Mouse (Mus musculus) heart, embryonic 12.5 days (tissue): ENCODE data around the gene Hivep2. TPM values are rescaled to one million over a fixed set of nuclear protein-coding genes. Genes with fewer than 3 reads are reported as not detected.

Experiments used
- ATAC-seq: fragments of 200-750 bp; cut with Nextera tagmentation; 2 replicates; pipeline ENCODE4 v1.8.0; 2017; ENCODE audit warnings: moderate TSS enrichment, moderate library complexity; ENCODE audit not compliant: insufficient number of reproducible peaks, low FRiP score
- H3K27ac ChIP-seq: fragments of 300-500 bp; sonication (generic); 2 replicates; pipeline ENCODE4 v1.5.1; 2016; ENCODE audit warnings: mild to moderate bottlenecking, moderate library complexity; ENCODE audit not compliant: poor library complexity, severe bottlenecking
- H3K27me3 ChIP-seq: fragments of 300-500 bp; sonication (generic); replicated peaks from 2 replicates; pipeline ENCODE4 v1.6.1; 2016; ENCODE audit warnings: mild to moderate bottlenecking, moderate library complexity
- H3K36me3 ChIP-seq: fragments of 300-500 bp; sonication (generic); 2 replicates; pipeline ENCODE4 v1.6.1; 2016; ENCODE audit warnings: mild to moderate bottlenecking, moderate library complexity
- H3K4me1 ChIP-seq: fragments of 300-500 bp; sonication (generic); replicated peaks from 2 replicates; pipeline ENCODE4 v1.6.1; 2016; ENCODE audit warnings: mild to moderate bottlenecking
- H3K4me2 ChIP-seq: fragments of 300-500 bp; sonication (generic); 2 replicates; pipeline ENCODE4 v1.6.1; 2016; ENCODE audit warnings: mild to moderate bottlenecking, moderate library complexity
- H3K4me3 ChIP-seq: fragments of 300-500 bp; sonication (generic); 2 replicates; pipeline ENCODE4 v1.5.1; 2016; ENCODE audit warnings: mild to moderate bottlenecking
- H3K9ac ChIP-seq: fragments of 300-500 bp; sonication (generic); 2 replicates; pipeline ENCODE4 v1.6.1; 2016; ENCODE audit warnings: mild to moderate bottlenecking, moderate library complexity
- H3K9me3 ChIP-seq: fragments of 300-500 bp; sonication (generic); replicated peaks from 2 replicates; pipeline ENCODE4 v1.6.1; 2016; ENCODE audit warnings: mild to moderate bottlenecking, moderate library complexity
- WGBS: fragments of 180-500 bp; shearing (Covaris S2); methylation state at CpG from one replicate; pipeline ENCODE4 v1.1.7; 2016; 5-methylcytosine and 5-hydroxymethylcytosine counted together
- polyA plus RNA-seq: library from polyadenylated mRNA; unstranded; fragments of >200 nt; fragmentation: Nextera tagmentation; extraction: Ambion mirVana; gene quantifications from 2 replicates; pipeline ENCODE4 v1.2.1, GENCODE M21; 2016

Hivep2 gene
- polyA plus RNA-seq, 1 experiment from 2014 or later = 5.3 TPM

DNA sequence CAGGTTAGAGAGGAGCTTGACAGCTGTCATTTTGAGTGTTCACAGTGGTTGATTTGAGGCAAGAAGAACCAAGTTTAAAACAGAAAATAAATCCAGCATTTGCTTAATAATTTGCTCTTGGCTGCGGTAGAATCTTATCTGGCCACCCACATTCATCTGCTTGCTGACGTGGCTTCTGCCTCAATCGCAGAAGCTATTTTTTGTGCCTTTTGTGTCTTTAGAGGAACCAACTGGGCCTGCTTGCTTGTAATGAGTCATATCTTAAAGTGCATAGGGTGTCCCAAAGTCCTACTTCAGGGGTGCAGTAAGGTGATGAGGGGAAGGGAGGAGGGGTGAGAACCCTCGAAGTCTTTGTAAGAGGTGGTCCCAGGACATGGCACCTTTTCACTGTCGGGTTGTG, 151.1 kb downstream of the Hivep2 start:
- H3K4me3 ChIP-seq = no peak overlapping the region

GRCm38 (mm10) chr10:14119201-14119600, 153.3 kb downstream of the Hivep2 start:
- Histone ChIP-seq H3K4me2 (no peak overlapping the region), H3K4me3 (no peak overlapping the region), H3K9ac (no peak overlapping the region), H3K27ac (no peak overlapping the region), H3K36me3 (no peaks in the 10 kb centered on the region), H3K9me3 (no peaks in the 10 kb centered on the region), H3K27me3 (no peaks in the 10 kb centered on the region), H3K4me1 (0 out of 2 replicates have a peak, but pooled peaks cover 3% of the 10 kb centered on the region)
- 91% methylated on average over 5 of the region's 5 CpGs for WGBS
- ATAC-seq = no peak

More for the DNA sequence above, 151.1 kb downstream of the Hivep2 start:
- 67% methylated on average over 5 of the region's 5 CpGs for WGBS
- Histone ChIP-seq H3K4me2 (no peak overlapping the region), H3K27me3 (no peaks in the 10 kb centered on the region), H3K36me3 (no peaks in the 10 kb centered on the region), H3K27ac (no peak overlapping the region), H3K4me1 (0 out of 2 replicates have a peak, but pooled peaks cover 3% of the 10 kb centered on the region), H3K9me3 (no peaks in the 10 kb centered on the region), H3K9ac (no peak overlapping the region)
- ATAC-seq = no peak

DNA sequence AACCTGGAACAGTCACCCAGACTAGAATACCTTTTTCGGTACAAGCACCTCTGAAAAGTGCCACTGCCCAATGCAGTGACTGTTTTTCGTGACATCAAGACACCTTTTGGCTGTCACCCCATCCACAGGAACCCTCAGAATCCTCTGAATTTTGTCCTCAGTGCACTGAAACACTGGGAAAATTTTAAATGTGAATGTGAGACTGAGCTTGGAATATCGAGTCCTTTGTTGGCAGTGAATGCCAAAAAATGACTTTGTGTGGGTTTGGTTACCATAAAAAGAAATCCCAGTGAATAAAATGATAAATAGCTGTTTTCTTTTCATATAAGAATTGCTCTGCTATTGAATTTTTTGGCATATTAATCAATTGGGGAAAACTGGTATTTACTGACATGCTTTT, 154.6 kb downstream of the Hivep2 start:
- Histone ChIP-seq H3K27ac (no peak overlapping the region), H3K36me3 (no peaks in the 10 kb centered on the region), H3K4me1 (0 out of 2 replicates have a peak, but pooled peaks cover 3% of the 10 kb centered on the region), H3K9ac (no peak overlapping the region), H3K4me3 (no peak overlapping the region), H3K4me2 (no peak overlapping the region), H3K9me3 (no peaks in the 10 kb centered on the region), H3K27me3 (no peaks in the 10 kb centered on the region)
- WGBS = 82% methylated on average over 3 of the region's 3 CpGs
- no peak for ATAC-seq

- WGBS = 90% methylated on average over 12 of the region's 12 CpGs
- H3K4me2 ChIP-seq = no peak overlapping the region
- H3K4me1 ChIP-seq = no peaks in the 10 kb centered on the region
- H3K9me3 ChIP-seq = no peaks in the 10 kb centered on the region
- peaks cover 57% of the 10 kb centered on the region for H3K36me3 ChIP-seq
- no peak for ATAC-seq
- no peak overlapping the region for H3K4me3 ChIP-seq
- no peak overlapping the region for H3K27ac ChIP-seq
- H3K9ac ChIP-seq = no peak overlapping the region
- H3K27me3 ChIP-seq = no peaks in the 10 kb centered on the region
Observed at GRCm38 (mm10) chr10:14127826-14128225, 162.0 kb downstream of the Hivep2 start.

DNA sequence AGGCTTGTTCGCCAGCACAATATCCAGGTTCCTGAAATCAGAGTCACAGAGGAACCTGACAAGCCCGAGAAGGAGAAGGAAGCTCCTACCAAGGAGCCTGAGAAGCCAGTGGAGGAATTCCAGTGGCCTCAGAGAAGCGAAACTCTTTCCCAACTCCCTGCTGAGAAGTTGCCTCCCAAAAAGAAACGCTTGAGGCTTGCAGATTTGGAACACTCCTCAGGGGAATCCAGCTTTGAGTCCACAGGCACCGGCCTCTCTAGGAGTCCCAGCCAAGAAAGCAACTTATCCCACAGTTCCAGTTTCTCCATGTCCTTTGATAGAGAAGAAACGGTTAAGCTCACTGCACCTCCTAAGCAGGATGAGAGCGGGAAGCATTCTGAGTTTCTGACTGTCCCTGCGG, 164.4 kb downstream of the Hivep2 start:
- Histone ChIP-seq H3K4me1 (no peaks in the 10 kb centered on the region), H3K36me3 (peaks cover 57% of the 10 kb centered on the region), H3K27me3 (no peaks in the 10 kb centered on the region), H3K27ac (no peak overlapping the region), H3K9ac (no peak overlapping the region), H3K4me3 (no peak overlapping the region), H3K4me2 (no peak overlapping the region), H3K9me3 (no peaks in the 10 kb centered on the region)
- no peak for ATAC-seq
- WGBS = 81% methylated on average over 8 of the region's 8 CpGs

- H3K4me1 ChIP-seq = no peaks in the 10 kb centered on the region
- no peak overlapping the region for H3K9ac ChIP-seq
- H3K4me2 ChIP-seq = no peak overlapping the region
- H3K27ac ChIP-seq = no peak overlapping the region
- no peak overlapping the region for H3K4me3 ChIP-seq
- H3K9me3 ChIP-seq = no peaks in the 10 kb centered on the region
- H3K36me3 ChIP-seq = peaks cover 62% of the 10 kb centered on the region
- no peaks in the 10 kb centered on the region for H3K27me3 ChIP-seq
- 92% methylated on average over 13 of the region's 13 CpGs for WGBS
- no peak for ATAC-seq
Observed at GRCm38 (mm10) chr10:14131307-14131706, 165.4 kb downstream of the Hivep2 start.

DNA sequence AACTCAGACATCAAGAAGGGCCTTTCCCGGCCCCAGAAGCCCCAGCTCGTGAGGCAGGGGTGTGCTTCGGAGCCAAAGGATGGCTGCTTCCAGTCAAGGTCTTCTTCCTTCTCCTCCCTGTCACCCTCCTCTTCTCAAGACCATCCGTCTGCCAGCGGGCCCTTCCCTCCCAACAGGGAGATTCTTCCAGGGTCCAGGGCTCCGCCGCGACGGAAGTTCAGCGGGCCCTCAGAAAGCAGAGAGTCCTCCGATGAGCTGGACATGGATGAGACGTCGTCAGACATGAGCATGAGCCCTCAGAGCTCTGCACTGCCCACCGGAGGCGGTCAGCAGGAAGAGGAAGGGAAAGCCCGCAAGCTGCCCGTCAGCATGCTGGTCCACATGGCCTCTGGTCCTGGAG, 166.2 kb downstream of the Hivep2 start:
- Histone ChIP-seq H3K4me3 (no peak overlapping the region), H3K36me3 (peaks cover 66% of the 10 kb centered on the region), H3K9ac (no peak overlapping the region), H3K27me3 (no peaks in the 10 kb centered on the region), H3K4me2 (no peak overlapping the region), H3K27ac (no peak overlapping the region), H3K9me3 (no peaks in the 10 kb centered on the region), H3K4me1 (no peaks in the 10 kb centered on the region)
- no peak for ATAC-seq
- 84% methylated on average over 17 of the region's 17 CpGs for WGBS

GRCm38 (mm10) chr10:14132937-14133336, 167.1 kb downstream of the Hivep2 start:
- H3K9me3 ChIP-seq = no peaks in the 10 kb centered on the region
- H3K27me3 ChIP-seq = no peaks in the 10 kb centered on the region
- no peak overlapping the region for H3K27ac ChIP-seq
- no peak for ATAC-seq
- H3K36me3 ChIP-seq = peaks cover 58% of the 10 kb centered on the region
- H3K4me1 ChIP-seq = no peaks in the 10 kb centered on the region
- no peak overlapping the region for H3K4me3 ChIP-seq
- no peak overlapping the region for H3K4me2 ChIP-seq
- H3K9ac ChIP-seq = no peak overlapping the region

DNA sequence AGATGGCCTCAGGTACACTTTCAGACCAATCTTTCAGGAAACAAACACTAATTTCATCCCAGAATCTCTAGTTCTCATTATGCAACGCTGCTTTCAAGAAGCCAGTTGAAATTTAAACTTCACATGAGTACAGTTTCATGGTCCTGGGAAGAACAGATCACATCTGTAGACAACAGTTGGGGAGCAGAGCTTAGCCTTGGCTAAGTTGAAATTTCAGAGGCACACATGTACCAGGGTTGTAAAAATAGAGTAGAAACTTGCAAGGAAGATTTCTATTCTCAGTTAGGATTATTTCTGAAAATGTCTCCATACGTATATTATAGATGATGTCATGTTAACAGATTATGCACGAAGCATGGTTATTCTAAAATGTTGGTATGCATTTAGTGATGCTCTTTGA, 172.8 kb downstream of the Hivep2 start:
- no peaks in the 10 kb centered on the region for H3K4me1 ChIP-seq
- no peaks in the 10 kb centered on the region for H3K27me3 ChIP-seq
- peaks cover 31% of the 10 kb centered on the region for H3K36me3 ChIP-seq
- WGBS = 90% methylated on average over 3 of the region's 3 CpGs
- no peak overlapping the region for H3K9ac ChIP-seq
- no peak for ATAC-seq
- no peaks in the 10 kb centered on the region for H3K9me3 ChIP-seq
- no peak overlapping the region for H3K4me2 ChIP-seq
- no peak overlapping the region for H3K4me3 ChIP-seq
- no peak overlapping the region for H3K27ac ChIP-seq

GRCm38 (mm10) chr10:14144840-14145239, 179.0 kb downstream of the Hivep2 start:
- no peak for ATAC-seq
- H3K4me1 ChIP-seq = no peaks in the 10 kb centered on the region
- H3K36me3 ChIP-seq = peaks cover 51% of the 10 kb centered on the region
- H3K27ac ChIP-seq = no peak overlapping the region
- WGBS = 69% methylated on average over 3 of the region's 3 CpGs
- H3K9ac ChIP-seq = no peak overlapping the region
- no peak overlapping the region for H3K4me3 ChIP-seq
- H3K4me2 ChIP-seq = no peak overlapping the region
- H3K27me3 ChIP-seq = no peaks in the 10 kb centered on the region
- H3K9me3 ChIP-seq = no peaks in the 10 kb centered on the region

GRCm38 (mm10) chr10:14164829-14165228, 199.0 kb downstream of the Hivep2 start:
- no peak for ATAC-seq
- peaks cover 12% of the 10 kb centered on the region for H3K4me1 ChIP-seq
- no peak overlapping the region for H3K4me2 ChIP-seq
- H3K9ac ChIP-seq = no peak overlapping the region
- H3K9me3 ChIP-seq = no peaks in the 10 kb centered on the region
- H3K27ac ChIP-seq = no peak overlapping the region
- H3K4me3 ChIP-seq = no peak overlapping the region
- 58% methylated on average over 7 of the region's 7 CpGs for WGBS
- no peaks in the 10 kb centered on the region for H3K27me3 ChIP-seq
- H3K36me3 ChIP-seq = no peaks in the 10 kb centered on the region

DNA sequence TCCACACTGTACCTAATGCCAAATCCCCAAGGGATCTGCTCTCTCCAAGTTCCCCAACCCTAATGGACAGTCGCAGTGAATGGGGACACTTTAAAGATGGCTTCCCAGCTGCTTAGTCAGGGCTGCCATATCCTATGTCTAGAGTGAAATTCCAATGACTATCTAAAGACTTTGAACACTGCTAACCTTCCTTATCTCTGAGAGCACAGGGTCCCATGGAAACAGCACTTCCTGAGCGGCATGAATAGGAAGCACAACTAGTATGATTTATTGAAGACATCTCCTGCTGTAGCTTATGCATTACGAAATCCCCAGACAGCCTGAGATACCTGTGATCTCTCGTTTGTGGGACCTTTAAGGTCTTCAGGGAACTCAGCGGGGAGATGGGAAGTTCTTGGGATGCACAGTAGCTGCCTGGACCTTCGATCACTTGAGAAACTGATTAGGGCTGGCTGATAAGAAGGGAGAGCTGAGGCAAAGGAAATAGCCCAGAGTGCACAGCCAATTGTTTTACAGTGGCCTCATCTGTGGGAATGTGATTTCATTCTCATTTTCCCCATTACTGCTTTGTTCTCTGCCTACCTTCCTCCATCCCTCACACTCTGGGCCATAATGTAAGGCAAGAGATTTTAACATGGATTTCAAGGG, 202.4 kb downstream of the Hivep2 start:
- Histone ChIP-seq H3K4me1 (peaks cover 12% of the 10 kb centered on the region), H3K27me3 (no peaks in the 10 kb centered on the region), H3K9ac (no peak overlapping the region), H3K4me3 (no peak overlapping the region), H3K9me3 (no peaks in the 10 kb centered on the region), H3K36me3 (no peaks in the 10 kb centered on the region), H3K27ac (no peak overlapping the region), H3K4me2 (no peak overlapping the region)
- 23% methylated on average over 6 of the region's 6 CpGs for WGBS
- ATAC-seq = no peak
